Mouse (Mus musculus) forebrain, embryonic 12.5 days (tissue): ENCODE measurements around the gene Tgfa. TPM values are rescaled to one million over a fixed set of nuclear protein-coding genes. Genes with fewer than 3 reads are reported as not detected.

ENCODE experiments used
- ATAC-seq: fragments of 200-750 bp; cut with Nextera tagmentation; 2 replicates; pipeline ENCODE4 v1.8.0; 2017; ENCODE audit warnings: moderate TSS enrichment; ENCODE audit not compliant: low FRiP score
- H3K27ac ChIP-seq: fragments of 300-500 bp; sonication (generic); 2 replicates; pipeline ENCODE4 v1.5.1; 2016; ENCODE audit warnings: mild to moderate bottlenecking
- H3K27me3 ChIP-seq: fragments of 300-500 bp; sonication (generic); 2 replicates; pipeline ENCODE4 v1.6.1; 2016; ENCODE audit warnings: mild to moderate bottlenecking
- H3K36me3 ChIP-seq: fragments of 300-500 bp; sonication (generic); replicated peaks from 2 replicates; pipeline ENCODE4 v1.6.1; 2016; ENCODE audit warnings: mild to moderate bottlenecking
- H3K4me1 ChIP-seq: fragments of 300-500 bp; sonication (generic); 2 replicates; pipeline ENCODE4 v1.6.1; 2016
- H3K4me2 ChIP-seq: fragments of 300-500 bp; sonication (generic); 2 replicates; pipeline ENCODE4 v1.6.1; 2016; ENCODE audit warnings: mild to moderate bottlenecking, moderate library complexity
- H3K4me3 ChIP-seq: fragments of 300-500 bp; sonication (generic); replicated peaks from 2 replicates; pipeline ENCODE4 v1.5.1; 2016; ENCODE audit warnings: mild to moderate bottlenecking
- H3K9ac ChIP-seq: fragments of 300-500 bp; sonication (generic); 2 replicates; pipeline ENCODE4 v1.6.1; 2016; ENCODE audit warnings: mild to moderate bottlenecking
- H3K9me3 ChIP-seq: fragments of 300-500 bp; sonication (generic); 2 replicates; pipeline ENCODE4 v1.6.1; 2016
- WGBS: fragments of 180-500 bp; shearing (Covaris S2); methylation state at CpG from one replicate; pipeline ENCODE4 v1.1.7; 2016; 5-methylcytosine and 5-hydroxymethylcytosine counted together
- polyA plus RNA-seq: library from polyadenylated mRNA; unstranded; fragments of >200 nt; fragmentation: Nextera tagmentation; extraction: Ambion mirVana; gene quantifications from 2 replicates; pipeline ENCODE4 v1.2.1, GENCODE M21; 2016

Tgfa gene
- polyA plus RNA-seq, 1 experiment from 2014 or later, result 3.0 TPM

- H3K4me3 ChIP-seq, result no peak overlapping the region
- H3K9me3 ChIP-seq, result no peaks in the 10 kb centered on the region
- peak; percentile 77 for ATAC-seq
- H3K36me3 ChIP-seq, result no peaks in the 10 kb centered on the region
- no peaks in the 10 kb centered on the region for H3K27me3 ChIP-seq
- peaks cover 23% of the 10 kb centered on the region for H3K4me1 ChIP-seq
- no peak overlapping the region; the same call in 1 of the 2 replicates for H3K9ac ChIP-seq
- H3K27ac ChIP-seq, result peak overlapping the region; percentile 91
- WGBS, result 10% methylated on average over 16 of the region's 16 CpGs
- peak overlapping the region; percentile 24; the same call in 1 of the 2 replicates for H3K4me2 ChIP-seq
These were observed 54.0 kb downstream of the Tgfa start for GRCm38 (mm10) chr6:86249042-86249441.

DNA sequence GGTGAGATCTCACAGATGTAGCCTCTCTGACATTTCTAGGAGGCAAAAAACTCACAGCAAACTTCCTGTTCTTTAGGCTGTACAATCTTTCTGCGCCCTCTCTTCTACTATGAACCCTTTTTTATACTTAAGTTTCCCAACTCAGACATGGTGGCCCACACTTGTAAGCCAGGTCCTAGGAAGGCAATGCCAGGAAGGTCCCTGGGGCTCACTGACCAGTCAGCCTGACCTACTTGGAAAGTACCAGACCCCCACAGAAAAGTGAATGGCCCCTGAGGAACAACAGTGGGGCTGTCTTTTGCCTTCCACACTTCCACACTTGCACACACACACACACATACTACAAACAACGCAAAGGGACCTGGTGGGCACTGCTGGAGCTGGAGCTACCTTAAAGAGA, 55.2 kb downstream of the Tgfa start:
- Histone ChIP-seq H3K4me1 (peaks cover 18% of the 10 kb centered on the region), H3K9ac (no peak overlapping the region), H3K4me2 (no peak overlapping the region), H3K27ac (peak overlapping the region; percentile 91; the same call in 1 of the 2 replicates), H3K9me3 (no peaks in the 10 kb centered on the region), H3K36me3 (no peaks in the 10 kb centered on the region), H3K27me3 (no peaks in the 10 kb centered on the region), H3K4me3 (no peak overlapping the region)
- 93% methylated on average over 2 of the region's 2 CpGs for WGBS
- no peak for ATAC-seq

DNA sequence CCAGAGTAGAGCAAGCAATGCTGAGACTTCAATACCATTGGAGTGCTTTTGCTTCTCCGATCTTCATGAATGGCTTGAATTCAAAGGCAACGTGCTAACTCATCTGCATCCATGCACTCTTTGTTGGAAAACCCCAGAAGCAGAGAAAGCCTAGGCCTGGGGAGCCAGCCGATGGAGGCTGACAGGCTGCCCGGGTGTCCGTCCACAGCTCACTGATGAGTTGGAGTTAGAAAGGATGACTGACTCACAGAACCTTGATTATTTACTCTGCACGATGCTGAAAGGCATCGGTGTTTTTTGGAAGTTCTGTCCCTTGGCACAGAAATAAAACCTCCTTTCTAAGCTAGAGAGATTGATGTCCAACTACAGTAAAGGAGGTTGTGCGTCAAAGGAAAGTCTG, 55.8 kb downstream of the Tgfa start:
- Histone ChIP-seq H3K9ac (no peak overlapping the region), H3K27me3 (no peaks in the 10 kb centered on the region), H3K4me2 (no peak overlapping the region), H3K27ac (peak overlapping the region; percentile 3; the same call in 1 of the 2 replicates), H3K4me3 (no peak overlapping the region), H3K36me3 (no peaks in the 10 kb centered on the region), H3K9me3 (no peaks in the 10 kb centered on the region), H3K4me1 (peaks cover 18% of the 10 kb centered on the region)
- ATAC-seq, result no peak
- WGBS, result 62% methylated on average over 8 of the region's 8 CpGs

DNA sequence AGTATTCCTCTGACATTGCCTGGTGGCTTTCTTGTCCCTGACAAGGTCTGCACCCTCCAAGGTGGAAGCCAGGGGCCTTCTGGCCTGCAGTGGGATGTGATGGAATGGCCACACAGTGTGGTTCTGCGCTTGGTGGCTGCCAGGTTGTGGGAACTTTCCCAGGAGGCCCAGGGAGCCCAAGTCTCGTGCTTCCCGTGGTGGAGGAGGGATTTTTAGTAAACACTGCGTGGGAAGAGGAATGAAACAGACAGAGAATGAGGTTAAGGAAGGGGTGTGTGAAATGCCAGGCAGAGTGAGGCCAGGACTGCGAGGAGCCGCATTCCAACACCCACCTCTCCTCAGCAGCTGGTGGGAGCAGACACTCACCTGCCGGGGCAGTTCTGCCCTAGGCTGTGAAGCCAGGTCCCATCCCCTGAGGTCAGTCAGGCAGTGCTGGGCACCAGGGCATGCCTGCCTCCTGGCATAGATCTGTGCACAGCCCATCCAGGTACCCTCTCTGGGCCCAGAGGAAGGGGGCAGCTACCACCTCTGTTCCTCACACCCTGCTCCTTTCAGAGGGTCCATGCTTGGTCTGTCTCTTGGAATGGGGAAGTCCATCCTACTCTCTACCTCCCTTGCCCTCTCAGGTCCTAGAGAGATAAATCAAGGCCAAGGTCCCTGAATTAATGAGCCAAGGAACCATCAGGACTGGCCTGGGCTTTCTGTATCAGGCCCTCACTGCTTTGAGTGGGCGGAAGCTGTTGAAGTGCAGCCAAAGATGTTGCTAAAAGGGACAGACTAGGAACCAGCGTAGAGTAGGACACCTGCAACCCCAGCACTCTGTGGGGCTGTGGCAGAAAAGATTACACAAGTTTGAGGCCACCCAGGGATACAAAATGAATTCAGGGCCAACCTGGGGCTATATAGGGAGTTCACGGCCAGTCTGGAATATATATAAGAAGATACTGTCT, 57.4 kb downstream of the Tgfa start:
- Histone ChIP-seq H3K9ac (no peak overlapping the region), H3K9me3 (no peaks in the 10 kb centered on the region), H3K27ac (no peak overlapping the region), H3K4me3 (no peak overlapping the region), H3K4me2 (no peak overlapping the region), H3K36me3 (no peaks in the 10 kb centered on the region), H3K27me3 (no peaks in the 10 kb centered on the region), H3K4me1 (peaks cover 12% of the 10 kb centered on the region)
- ATAC-seq, result no peak
- 80% methylated on average over 10 of the region's 10 CpGs for WGBS

DNA sequence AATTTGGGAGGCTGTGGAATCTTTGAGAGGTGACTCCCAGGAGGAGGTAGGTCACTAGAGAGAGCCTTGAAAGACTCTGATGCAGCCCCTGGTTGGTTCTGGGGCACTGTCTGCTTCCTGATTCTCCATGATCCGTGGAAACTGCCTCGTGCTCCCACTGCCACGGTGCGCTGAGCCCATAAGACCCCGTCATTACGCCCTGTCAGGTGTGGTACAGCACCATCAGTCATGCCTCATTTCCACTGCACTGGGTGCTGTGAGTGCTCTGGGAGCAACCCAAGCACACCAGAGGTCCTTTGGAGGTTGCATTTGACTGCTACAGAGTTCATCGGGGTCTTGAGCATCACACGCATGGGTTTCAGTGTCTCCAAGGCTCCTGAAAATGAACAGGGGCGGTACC, 60.9 kb downstream of the Tgfa start:
- Histone ChIP-seq H3K9me3 (no peaks in the 10 kb centered on the region), H3K4me3 (no peak overlapping the region), H3K27me3 (no peaks in the 10 kb centered on the region), H3K36me3 (no peaks in the 10 kb centered on the region), H3K27ac (no peak overlapping the region), H3K4me1 (no peaks in the 10 kb centered on the region), H3K9ac (no peak overlapping the region), H3K4me2 (no peak overlapping the region)
- no peak for ATAC-seq
- 90% methylated on average over 9 of the region's 9 CpGs for WGBS

DNA sequence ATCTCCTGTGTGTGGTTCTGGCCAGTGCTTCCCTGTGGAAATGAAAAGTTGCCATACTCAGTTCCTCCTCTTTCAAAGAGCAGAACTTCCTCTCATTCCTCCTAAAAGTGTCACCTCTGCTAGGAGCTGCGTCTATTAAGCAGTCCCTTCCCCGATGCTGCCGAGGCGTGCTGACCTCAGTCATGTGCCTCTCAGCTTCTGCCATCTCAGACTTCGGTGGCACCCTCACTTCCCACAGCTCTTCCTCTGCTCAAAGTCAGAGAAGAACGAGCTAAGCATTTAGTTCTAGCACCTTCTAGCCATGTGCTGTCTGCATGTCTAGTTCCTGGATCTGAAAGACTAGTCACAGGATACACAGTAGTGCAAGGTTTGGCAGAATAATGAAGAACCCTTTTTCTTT, 64.2 kb downstream of the Tgfa start:
- Histone ChIP-seq H3K27ac (no peak overlapping the region), H3K9me3 (no peaks in the 10 kb centered on the region)
- 87% methylated on average over 6 of the region's 6 CpGs for WGBS

DNA sequence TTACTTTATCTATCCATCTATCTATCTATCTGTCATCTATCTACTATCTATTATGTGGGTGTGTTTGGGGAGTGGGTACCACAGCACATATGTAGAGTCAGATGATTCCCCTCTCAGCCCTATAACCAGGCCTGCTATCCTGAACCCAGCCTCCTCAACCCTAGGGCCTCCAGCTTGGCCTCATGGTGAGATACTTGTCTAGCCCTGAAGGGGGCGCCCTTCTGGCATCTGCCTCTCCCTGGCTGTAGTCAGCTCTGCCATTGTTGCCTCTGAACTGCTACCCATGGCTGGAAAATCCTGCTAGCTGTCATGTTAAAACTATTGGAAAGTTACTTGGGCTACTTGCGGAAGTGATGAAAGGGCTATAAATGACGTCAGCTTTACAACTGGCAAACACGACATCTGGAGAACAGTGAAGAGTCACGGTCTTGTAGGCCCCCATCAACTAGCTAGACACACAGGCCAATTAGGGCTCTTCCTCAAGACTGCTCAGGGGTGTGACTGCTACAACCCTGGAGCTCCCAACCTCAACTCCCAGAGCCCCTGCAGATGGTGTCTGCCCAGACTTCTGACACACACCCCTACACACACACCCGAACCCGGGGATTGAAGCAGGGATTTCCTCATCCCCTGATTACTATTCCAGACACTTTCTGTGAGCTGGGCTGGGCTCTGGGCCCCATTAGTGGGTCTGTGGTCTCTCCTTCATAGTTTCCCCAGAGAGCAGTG, 65.5 kb downstream of the Tgfa start:
- 74% methylated on average over 7 of the region's 7 CpGs for WGBS
- no peak overlapping the region for H3K27ac ChIP-seq
- no peaks in the 10 kb centered on the region for H3K4me1 ChIP-seq
- no peaks in the 10 kb centered on the region for H3K9me3 ChIP-seq
- no peak for ATAC-seq
- no peaks in the 10 kb centered on the region for H3K27me3 ChIP-seq
- H3K4me2 ChIP-seq, result no peak overlapping the region
- no peak overlapping the region for H3K4me3 ChIP-seq
- H3K36me3 ChIP-seq, result no peaks in the 10 kb centered on the region
- H3K9ac ChIP-seq, result no peak overlapping the region

More for the DNA sequence above, 64.2 kb downstream of the Tgfa start:
- no peak for ATAC-seq
- Histone ChIP-seq H3K9ac (no peak overlapping the region), H3K27me3 (no peaks in the 10 kb centered on the region), H3K4me3 (no peak overlapping the region), H3K4me1 (no peaks in the 10 kb centered on the region), H3K36me3 (no peaks in the 10 kb centered on the region), H3K4me2 (no peak overlapping the region)

DNA sequence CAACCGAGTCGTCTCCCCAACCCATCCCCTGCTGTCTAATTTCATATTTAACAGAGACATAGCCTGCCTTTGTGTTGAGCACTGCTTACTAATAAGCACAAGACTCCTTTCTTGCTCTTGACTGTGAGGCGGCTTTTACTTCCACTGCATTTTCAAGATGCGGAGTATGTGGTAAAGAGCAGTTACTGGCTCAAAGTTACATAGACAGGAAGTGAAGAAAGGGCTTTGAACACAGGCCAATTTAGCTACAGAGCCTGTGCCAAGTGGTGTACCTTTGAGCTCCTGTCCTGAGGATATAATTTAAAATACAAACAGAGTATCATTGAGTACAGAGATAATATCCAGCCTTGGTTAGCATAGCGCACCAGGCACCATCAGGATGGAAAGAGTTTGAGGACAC, 71.8 kb downstream of the Tgfa start:
- H3K9ac ChIP-seq, result no peak overlapping the region

GRCm38 (mm10) chr6:86270373-86271068, 75.5 kb downstream of the Tgfa start:
- Histone ChIP-seq H3K9ac (no peak overlapping the region), H3K9me3 (no peaks in the 10 kb centered on the region), H3K27me3 (no peaks in the 10 kb centered on the region), H3K27ac (no peak overlapping the region), H3K36me3 (no peaks in the 10 kb centered on the region), H3K4me3 (no peak overlapping the region), H3K4me2 (no peak overlapping the region), H3K4me1 (peaks cover 6% of the 10 kb centered on the region; the same call in 1 of the 2 replicates)
- 82% methylated on average over 8 of the region's 8 CpGs for WGBS
- ATAC-seq, result no peak

More for the DNA sequence above, 71.8 kb downstream of the Tgfa start:
- no peaks in the 10 kb centered on the region for H3K36me3 ChIP-seq
- no peaks in the 10 kb centered on the region for H3K4me1 ChIP-seq
- H3K27me3 ChIP-seq, result no peaks in the 10 kb centered on the region
- WGBS, result 91% methylated on average over 5 of the region's 5 CpGs
- no peak overlapping the region for H3K4me2 ChIP-seq
- ATAC-seq, result no peak
- no peaks in the 10 kb centered on the region for H3K9me3 ChIP-seq
- no peak overlapping the region for H3K4me3 ChIP-seq
- no peak overlapping the region for H3K27ac ChIP-seq

- Histone ChIP-seq H3K4me1 (peaks cover 6% of the 10 kb centered on the region; the same call in 1 of the 2 replicates), H3K27me3 (no peaks in the 10 kb centered on the region), H3K27ac (no peak overlapping the region), H3K9ac (no peak overlapping the region), H3K4me3 (no peak overlapping the region), H3K4me2 (no peak overlapping the region), H3K9me3 (no peaks in the 10 kb centered on the region), H3K36me3 (no peaks in the 10 kb centered on the region)
- 92% methylated on average over 5 of the region's 5 CpGs for WGBS
- ATAC-seq, result no peak
These were observed 76.1 kb downstream of the Tgfa start for GRCm38 (mm10) chr6:86271130-86271529.

DNA sequence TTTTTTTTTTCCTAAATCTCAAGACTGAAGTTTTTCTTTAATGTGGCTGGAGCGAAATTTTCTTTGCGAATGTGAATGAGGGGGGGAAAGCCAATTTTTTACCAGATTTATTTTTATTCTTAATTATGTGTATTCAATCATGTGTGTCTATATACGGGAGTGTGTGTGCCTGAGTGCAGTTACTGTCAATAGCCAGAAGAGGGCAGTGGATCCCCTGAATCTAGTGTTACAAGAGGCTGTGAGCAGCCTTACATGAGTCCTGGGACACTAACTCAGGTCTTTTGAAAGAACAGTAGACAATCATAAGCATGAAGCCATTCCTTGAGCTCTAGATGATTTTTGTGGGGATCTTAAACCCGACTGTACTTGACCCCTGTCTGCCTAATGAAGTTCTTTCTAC, 80.7 kb downstream of the Tgfa start:
- ATAC-seq, result no peak
- no peak overlapping the region for H3K9ac ChIP-seq
- H3K9me3 ChIP-seq, result no peaks in the 10 kb centered on the region
- peaks cover 6% of the 10 kb centered on the region; the same call in 1 of the 2 replicates for H3K4me1 ChIP-seq
- H3K27me3 ChIP-seq, result no peaks in the 10 kb centered on the region
- no peak overlapping the region for H3K27ac ChIP-seq
- no peaks in the 10 kb centered on the region for H3K36me3 ChIP-seq
- WGBS, result 90% methylated on average over 4 of the region's 4 CpGs
- no peak overlapping the region for H3K4me3 ChIP-seq
- H3K4me2 ChIP-seq, result no peak overlapping the region

GRCm38 (mm10) chr6:86276816-86277215, 81.8 kb downstream of the Tgfa start:
- Histone ChIP-seq H3K4me2 (no peak overlapping the region), H3K27me3 (0 out of 2 replicates have a peak, but pooled peaks cover under 1% of the 10 kb centered on the region), H3K9ac (no peak overlapping the region), H3K4me1 (peaks cover 6% of the 10 kb centered on the region; the same call in 1 of the 2 replicates), H3K36me3 (no peaks in the 10 kb centered on the region), H3K9me3 (no peaks in the 10 kb centered on the region), H3K4me3 (no peak overlapping the region), H3K27ac (no peak overlapping the region)
- no peak for ATAC-seq
- 89% methylated on average over 2 of the region's 2 CpGs for WGBS
